Mouse (Mus musculus): ENCODE measurements around the gene Oas1e. TPM values are rescaled to one million over a fixed set of nuclear protein-coding genes. Genes with fewer than 3 reads are reported as not detected.

Oas1e gene
- not detected in 2 replicates for polyA plus RNA-seq (2021; fragmentation: Nextera tagmentation)
- long read RNA-seq, experiment 1 = 0 reads
- long read RNA-seq, experiment 2 = 0 reads

GRCm38 (mm10) chr5:120795480-120796034, at the start of gene Oas1e:
Gene Oas1e (minus strand): TSS chr5:120795530.

GRCm38 (mm10) chr5:120811951-120812819, 16.9 kb upstream of the Oas1e start, which contains the start of gene Oas1c:
Gene Oas1c (minus strand): TSS chr5:120812514.

GRCm38 (mm10) chr5:120777478-120777877, 17.9 kb downstream of the Oas1e start, which contains the start of gene Oas3:
Gene Oas3 (minus strand): TSS chr5:120777661.

GRCm38 (mm10) chr5:120749688-120750087, 45.6 kb downstream of the Oas1e start, which contains the start of gene Oas2:
Gene Oas2 (minus strand): TSS chr5:120749853.

Other genes with a start within 250 kb of the Oas1e start
- gene Tpcn1, start 206.9 kb downstream of the Oas1e start, polyA plus RNA-seq (2021; fragmentation: Nextera tagmentation) = 12.0 and 18.5 TPM in 2 replicates
- gene Iqcd, start 206.5 kb downstream of the Oas1e start, polyA plus RNA-seq (2021; fragmentation: Nextera tagmentation) = 0.56 and 0.75 TPM in 2 replicates
- gene Rita1, start 182.9 kb downstream of the Oas1e start, polyA plus RNA-seq (2021; fragmentation: Nextera tagmentation) = 24.2 and 29.9 TPM in 2 replicates
- 17.3 and 18.3 TPM in 2 replicates for gene Ddx54, start 182.8 kb downstream of the Oas1e start, polyA plus RNA-seq (2021; fragmentation: Nextera tagmentation)
- gene Cfap73, start 161.3 kb downstream of the Oas1e start, polyA plus RNA-seq (2021; fragmentation: Nextera tagmentation) = not detected in 2 replicates
- gene Rasal1, start 146.7 kb downstream of the Oas1e start, polyA plus RNA-seq (2021; fragmentation: Nextera tagmentation) = 39.3 and 44.9 TPM in 2 replicates
- gene Dtx1, start 83.6 kb downstream of the Oas1e start, polyA plus RNA-seq (2021; fragmentation: Nextera tagmentation) = 20.8 and 24.2 TPM in 2 replicates
- gene Oas2, start 45.7 kb downstream of the Oas1e start, polyA plus RNA-seq (2021; fragmentation: Nextera tagmentation) = 0.06 and 0.13 TPM in 2 replicates
- 0.04 and 0.10 TPM in 2 replicates for gene Oas3, start 17.9 kb downstream of the Oas1e start, polyA plus RNA-seq (2021; fragmentation: Nextera tagmentation)
- 0.45 and 0.86 TPM in 2 replicates for gene Oas1c, start 17.0 kb upstream of the Oas1e start, polyA plus RNA-seq (2021; fragmentation: Nextera tagmentation)
- gene Oas1f, start 51.8 kb upstream of the Oas1e start, polyA plus RNA-seq (2021; fragmentation: Nextera tagmentation) = not detected in 2 replicates
- not detected in 2 replicates for gene Oas1h, start 65.9 kb upstream of the Oas1e start, polyA plus RNA-seq (2021; fragmentation: Nextera tagmentation)
- gene Oas1g, start 92.1 kb upstream of the Oas1e start, polyA plus RNA-seq (2021; fragmentation: Nextera tagmentation) = 0.28 and 0.29 TPM in 2 replicates
- 1.1 and 1.2 TPM in 2 replicates for gene Oas1a, start 112.0 kb upstream of the Oas1e start, polyA plus RNA-seq (2021; fragmentation: Nextera tagmentation)
- not detected in 2 replicates for gene Oas1d, start 119.0 kb upstream of the Oas1e start, polyA plus RNA-seq (2021; fragmentation: Nextera tagmentation)
- gene Rph3a, start 214.6 kb upstream of the Oas1e start, polyA plus RNA-seq (2021; fragmentation: Nextera tagmentation) = 93.8 and 123 TPM in 2 replicates